Mouse (Mus musculus) stomach, embryonic 14.5 days (tissue): ENCODE measurements at regions not wholly inside any gene's neighbourhood (a gene's known extent, or its start where the extent isn't known, plus 50 kb on each side); places are given as distances from the start of the nearest gene placed in this dataset.

Source experiments
- ATAC-seq: fragments of 200-750 bp; cut with Nextera tagmentation; 2 replicates; pipeline ENCODE4 v1.8.0; 2017; ENCODE audit warnings: low read depth, moderate TSS enrichment; ENCODE audit not compliant: insufficient number of reproducible peaks, insufficient read depth, low FRiP score
- H3K27ac ChIP-seq: fragments of 300-500 bp; sonication (generic); 2 replicates; pipeline ENCODE4 v1.5.1; 2014; ENCODE audit warnings: mild to moderate bottlenecking, low read length, moderate library complexity, mixed read lengths
- H3K27me3 ChIP-seq: fragments of 300-500 bp; sonication (generic); 2 replicates; pipeline ENCODE4 v1.6.1; 2014; ENCODE audit warnings: low read length, control low read depth, mixed read lengths; ENCODE audit not compliant: control insufficient read depth, insufficient read depth
- H3K36me3 ChIP-seq: fragments of 300-500 bp; sonication (generic); 2 replicates; pipeline ENCODE4 v1.6.1; 2014; ENCODE audit warnings: mild to moderate bottlenecking, control low read depth, low read length, moderate library complexity, mixed read lengths; ENCODE audit not compliant: control insufficient read depth, insufficient read depth
- H3K4me1 ChIP-seq: fragments of 300-500 bp; sonication (generic); 2 replicates; pipeline ENCODE4 v1.6.1; 2014; ENCODE audit warnings: low read length, control low read depth, mixed read lengths; ENCODE audit not compliant: control insufficient read depth, insufficient read depth
- H3K4me2 ChIP-seq: fragments of 300-500 bp; sonication (generic); replicated peaks from 2 replicates; pipeline ENCODE4 v1.6.1; 2014; ENCODE audit warnings: low read depth, low read length, control low read depth
- H3K4me3 ChIP-seq: fragments of 300-500 bp; sonication (generic); 2 replicates; pipeline ENCODE4 v1.5.1; 2014; ENCODE audit warnings: low read depth, low read length, control low read depth
- H3K9ac ChIP-seq: fragments of 300-500 bp; sonication (generic); replicated peaks from 2 replicates; pipeline ENCODE4 v1.6.1; 2014; ENCODE audit warnings: low read depth, mild to moderate bottlenecking, control low read depth, low read length, moderate library complexity, mixed read lengths
- H3K9me3 ChIP-seq: fragments of 300-500 bp; sonication (generic); 2 replicates; pipeline ENCODE4 v1.6.1; 2016; ENCODE audit warnings: low read depth, low read length, control low read depth; ENCODE audit not compliant: control insufficient read depth
- WGBS: fragments of 180-500 bp; shearing (Covaris S2); extraction: QIAGEN DNeasy Blood & Tissue Kit; methylation state at CpG from one replicate; pipeline ENCODE4 v1.1.7; 2014; 5-methylcytosine and 5-hydroxymethylcytosine counted together

- no peak overlapping the region for H3K27ac ChIP-seq
- H3K36me3 ChIP-seq = no peaks in the 10 kb centered on the region
- H3K4me1 ChIP-seq = no peaks in the 10 kb centered on the region
- no peak overlapping the region for H3K9ac ChIP-seq
- H3K4me3 ChIP-seq = no peak overlapping the region
- H3K9me3 ChIP-seq = no peaks in the 10 kb centered on the region
- no peak overlapping the region for H3K4me2 ChIP-seq
- WGBS = 96% methylated on average over 1 of the region's 1 CpGs
- H3K27me3 ChIP-seq = no peaks in the 10 kb centered on the region
- ATAC-seq = no peak
Measured at GRCm38 (mm10) chr4:55148380-55148779, 201.5 kb upstream of the Rad23b start.

DNA sequence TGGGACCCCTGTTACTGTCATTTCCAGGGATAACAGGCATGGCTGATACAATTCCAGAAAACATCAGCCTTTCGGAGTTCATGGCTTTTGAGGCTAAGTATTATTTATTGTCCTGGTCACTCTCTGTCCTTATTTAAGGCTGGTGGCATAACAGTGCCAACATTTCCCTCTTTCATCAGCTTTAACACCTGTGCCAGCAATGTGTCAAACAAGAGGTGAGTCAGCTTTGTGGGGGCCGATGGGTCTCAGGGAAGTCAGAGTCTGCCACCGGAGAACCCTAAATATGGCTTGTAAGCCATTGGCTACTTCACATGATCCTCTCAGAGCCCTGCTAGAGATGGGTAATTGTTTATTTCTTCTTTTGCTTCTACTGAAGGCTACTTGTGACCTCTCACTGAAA lies 195.3 kb upstream of the Rad23b start:
- no peaks in the 10 kb centered on the region for H3K4me1 ChIP-seq
- no peak overlapping the region for H3K9ac ChIP-seq
- no peak overlapping the region for H3K4me3 ChIP-seq
- no peak overlapping the region for H3K4me2 ChIP-seq
- H3K27ac ChIP-seq = no peak overlapping the region
- H3K9me3 ChIP-seq = no peaks in the 10 kb centered on the region
- H3K27me3 ChIP-seq = no peaks in the 10 kb centered on the region
- WGBS = 84% methylated on average over 3 of the region's 3 CpGs
- ATAC-seq = no peak
- no peaks in the 10 kb centered on the region for H3K36me3 ChIP-seq

DNA sequence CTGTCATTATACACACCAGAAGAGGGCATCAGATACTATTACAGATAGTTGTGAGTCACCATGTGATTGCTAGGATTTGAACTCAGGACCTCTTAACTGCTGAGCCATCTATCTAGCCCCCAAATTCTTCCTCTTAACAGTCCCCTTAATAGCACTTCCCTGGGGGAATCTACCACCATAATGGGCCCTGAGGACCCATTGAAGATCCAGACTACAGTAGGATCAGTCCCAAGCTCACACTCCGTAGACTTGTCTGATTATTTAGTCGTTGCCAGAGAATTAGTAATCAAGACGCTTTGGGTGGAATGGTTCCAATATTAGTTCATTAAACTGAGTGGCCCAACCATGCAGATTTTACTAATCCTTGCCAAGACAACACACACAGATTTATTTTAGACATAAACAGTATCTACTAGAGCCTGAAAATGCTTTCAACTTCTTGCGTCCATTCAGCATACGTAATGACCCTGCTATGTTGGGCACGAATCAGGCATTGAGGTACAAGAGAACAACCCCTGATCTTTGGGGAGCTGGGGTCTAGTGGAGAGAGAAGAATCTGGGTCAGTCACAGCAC lies 191.6 kb upstream of the Rad23b start:
- no peak overlapping the region for H3K4me2 ChIP-seq
- H3K27me3 ChIP-seq = no peaks in the 10 kb centered on the region
- H3K4me1 ChIP-seq = no peaks in the 10 kb centered on the region
- WGBS = 94% methylated on average over 6 of the region's 6 CpGs
- no peaks in the 10 kb centered on the region for H3K36me3 ChIP-seq
- no peak overlapping the region for H3K27ac ChIP-seq
- H3K9ac ChIP-seq = no peak overlapping the region
- no peaks in the 10 kb centered on the region for H3K9me3 ChIP-seq
- no peak overlapping the region for H3K4me3 ChIP-seq
- no peak for ATAC-seq

DNA sequence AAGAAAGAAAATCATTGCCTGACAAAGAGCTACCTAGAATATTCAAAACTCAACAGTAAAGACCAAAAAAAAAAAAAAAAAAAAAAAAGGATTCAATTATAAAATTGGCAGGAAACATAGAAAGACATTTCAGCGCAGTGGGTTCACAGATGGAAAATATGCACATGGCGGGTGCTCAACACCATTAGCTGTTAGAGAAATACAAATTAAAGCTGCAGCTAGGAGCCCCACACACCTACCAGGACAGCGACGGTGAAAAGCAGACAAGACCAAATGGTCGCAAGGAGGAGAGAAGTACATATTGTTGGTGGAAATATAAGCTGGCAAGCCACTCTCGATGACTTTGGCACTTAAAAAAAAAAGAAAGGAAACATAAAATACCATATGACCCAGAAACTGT lies 183.6 kb upstream of the Rad23b start:
- 90% methylated on average over 6 of the region's 6 CpGs for whole genome bisulfite sequencing
- Histone ChIP-seq H3K9ac (no peak overlapping the region), H3K36me3 (no peaks in the 10 kb centered on the region), H3K9me3 (no peaks in the 10 kb centered on the region), H3K4me3 (no peak overlapping the region), H3K4me2 (no peak overlapping the region), H3K27me3 (no peaks in the 10 kb centered on the region), H3K4me1 (peaks cover 3% of the 10 kb centered on the region; the same call in 1 of the 2 replicates), H3K27ac (no peak overlapping the region)
- ATAC-seq = no peak

- Histone ChIP-seq H3K9ac (no peak overlapping the region), H3K27ac (no peak overlapping the region), H3K4me1 (peaks cover 3% of the 10 kb centered on the region; the same call in 1 of the 2 replicates), H3K9me3 (no peaks in the 10 kb centered on the region), H3K4me2 (no peak overlapping the region), H3K4me3 (no peak overlapping the region), H3K27me3 (no peaks in the 10 kb centered on the region), H3K36me3 (no peaks in the 10 kb centered on the region)
- ATAC-seq = no peak
- 25% methylated on average over 7 of the region's 7 CpGs for WGBS
Measured at GRCm38 (mm10) chr4:55169063-55169462, 180.8 kb upstream of the Rad23b start.

- WGBS = 67% methylated on average over 6 of the region's 6 CpGs
- H3K27me3 ChIP-seq = no peaks in the 10 kb centered on the region
- H3K4me3 ChIP-seq = no peak overlapping the region
- no peaks in the 10 kb centered on the region for H3K9me3 ChIP-seq
- H3K36me3 ChIP-seq = no peaks in the 10 kb centered on the region
- no peak overlapping the region for H3K9ac ChIP-seq
- H3K4me2 ChIP-seq = no peak overlapping the region
- no peak overlapping the region for H3K27ac ChIP-seq
- peaks cover 3% of the 10 kb centered on the region; the same call in 1 of the 2 replicates for H3K4me1 ChIP-seq
- no peak for ATAC-seq
Measured at GRCm38 (mm10) chr4:55172334-55172891, 177.4 kb upstream of the Rad23b start.

- no peak for ATAC-seq
- 64% methylated on average over 3 of the region's 3 CpGs for WGBS
- no peaks in the 10 kb centered on the region for H3K27me3 ChIP-seq
- H3K4me3 ChIP-seq = no peak overlapping the region
- no peak overlapping the region for H3K4me2 ChIP-seq
- H3K4me1 ChIP-seq = no peaks in the 10 kb centered on the region
- H3K36me3 ChIP-seq = no peaks in the 10 kb centered on the region
- H3K9me3 ChIP-seq = no peaks in the 10 kb centered on the region
- H3K27ac ChIP-seq = no peak overlapping the region
- H3K9ac ChIP-seq = no peak overlapping the region
Measured at GRCm38 (mm10) chr4:55176026-55176425, 173.8 kb upstream of the Rad23b start.

DNA sequence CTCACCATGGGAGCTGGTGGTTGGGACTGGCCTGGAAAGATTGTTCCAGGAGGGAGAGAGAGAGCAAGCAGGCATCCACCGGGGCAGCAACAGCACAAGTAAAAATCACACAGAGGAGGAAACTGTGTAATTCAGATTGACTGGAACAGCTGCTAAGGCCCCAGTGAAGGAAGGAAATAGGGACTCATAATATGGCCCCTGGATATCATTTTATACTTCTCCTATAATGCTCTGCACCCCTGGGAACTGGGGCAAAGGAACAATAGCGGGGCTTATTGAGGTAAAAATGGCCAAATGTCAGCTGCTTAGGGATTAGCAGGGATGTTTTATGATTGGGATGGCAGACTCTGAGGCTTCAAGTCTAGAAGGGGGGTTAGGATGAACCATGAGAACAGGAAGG lies 170.4 kb upstream of the Rad23b start:
- Histone ChIP-seq H3K4me2 (no peak overlapping the region), H3K36me3 (no peaks in the 10 kb centered on the region), H3K9me3 (no peaks in the 10 kb centered on the region), H3K27ac (no peak overlapping the region), H3K9ac (no peak overlapping the region), H3K4me3 (no peak overlapping the region), H3K27me3 (no peaks in the 10 kb centered on the region), H3K4me1 (no peaks in the 10 kb centered on the region)
- 85% methylated on average over 2 of the region's 2 CpGs for WGBS
- ATAC-seq = no peak

DNA sequence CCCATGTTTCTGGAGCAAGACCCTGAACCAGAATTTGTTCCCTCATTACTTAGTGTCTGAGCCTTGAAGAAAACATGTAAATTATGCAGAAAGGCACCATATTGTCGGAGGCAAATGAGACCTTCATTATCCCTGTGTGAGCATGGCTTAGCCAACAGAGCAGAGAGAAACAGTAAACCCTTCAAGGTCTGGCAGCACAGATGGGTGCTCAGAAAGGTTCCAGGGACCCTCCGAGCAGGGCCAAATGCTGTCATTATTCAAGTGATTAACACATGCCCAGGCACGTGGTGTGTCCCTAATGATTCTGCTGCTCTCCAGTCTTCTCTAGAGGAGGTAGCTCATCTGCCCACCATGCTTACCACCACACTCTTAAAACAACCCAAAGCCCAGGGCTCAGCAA lies 166.3 kb upstream of the Rad23b start:
- H3K9me3 ChIP-seq = no peaks in the 10 kb centered on the region
- no peaks in the 10 kb centered on the region for H3K4me1 ChIP-seq
- no peak overlapping the region for H3K4me2 ChIP-seq
- no peak overlapping the region for H3K4me3 ChIP-seq
- H3K36me3 ChIP-seq = no peaks in the 10 kb centered on the region
- ATAC-seq = no peak
- WGBS = 68% methylated on average over 3 of the region's 3 CpGs
- H3K9ac ChIP-seq = no peak overlapping the region
- no peak overlapping the region for H3K27ac ChIP-seq
- no peaks in the 10 kb centered on the region for H3K27me3 ChIP-seq
